Mouse (Mus musculus): ENCODE results near the gene Tmpo. TPM values are rescaled to one million over a fixed set of nuclear protein-coding genes. Genes with fewer than 3 reads are reported as not detected.

Gene Tmpo
- polyA plus RNA-seq (2021; fragmentation: Nextera tagmentation), result 5.8 and 16.1 TPM in 2 replicates
- long read RNA-seq, experiment 1, transcript Tmpo-205 (6 exons, 1,842 nt), result major isoform, 7 of 25 reads
- long read RNA-seq, experiment 1, partial matches to known transcripts, result 8 of 25 reads
- long read RNA-seq, experiment 1, other reads (novel, unspliced or antisense), result 7 of 25 reads
- long read RNA-seq, experiment 2, partial matches to known transcripts, result 2 of 9 reads
- long read RNA-seq, experiment 2, other reads (novel, unspliced or antisense), result 7 of 9 reads

DNA sequence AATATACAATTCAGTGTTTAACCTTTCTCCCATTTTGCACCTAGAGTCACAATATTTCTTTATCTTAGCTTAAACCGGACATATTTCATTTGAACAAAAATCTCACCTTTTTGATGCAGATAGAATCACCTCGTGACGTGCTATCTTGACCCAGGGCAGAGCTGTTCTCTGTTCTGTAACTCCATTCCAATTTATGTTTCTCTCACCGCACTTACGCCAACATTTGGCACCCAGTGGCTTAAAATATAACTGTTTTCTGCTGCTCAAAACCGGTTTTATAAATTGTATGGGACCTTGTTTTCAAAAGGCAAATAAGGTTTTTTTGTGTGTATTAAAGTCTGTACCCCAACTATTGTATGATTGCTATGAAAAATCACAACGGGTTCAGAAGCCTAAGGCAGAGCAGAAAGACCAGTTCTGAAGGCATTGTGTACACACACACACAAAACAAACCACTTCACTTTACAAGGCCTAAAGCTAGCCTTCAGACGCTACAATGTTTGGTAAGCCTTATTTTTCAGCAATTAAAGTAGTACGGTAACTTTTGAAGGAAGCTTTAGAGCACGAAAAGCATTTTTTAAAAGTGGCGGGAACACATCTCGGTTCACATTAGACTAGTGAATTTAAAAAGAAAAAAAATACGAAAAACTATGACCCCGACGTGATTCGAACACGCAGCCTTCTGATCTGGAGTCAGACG lies at the start of gene Tmpo:
Tmpo (minus strand) TSS at position 555 of the 700 bp plus-strand sequence.

DNA sequence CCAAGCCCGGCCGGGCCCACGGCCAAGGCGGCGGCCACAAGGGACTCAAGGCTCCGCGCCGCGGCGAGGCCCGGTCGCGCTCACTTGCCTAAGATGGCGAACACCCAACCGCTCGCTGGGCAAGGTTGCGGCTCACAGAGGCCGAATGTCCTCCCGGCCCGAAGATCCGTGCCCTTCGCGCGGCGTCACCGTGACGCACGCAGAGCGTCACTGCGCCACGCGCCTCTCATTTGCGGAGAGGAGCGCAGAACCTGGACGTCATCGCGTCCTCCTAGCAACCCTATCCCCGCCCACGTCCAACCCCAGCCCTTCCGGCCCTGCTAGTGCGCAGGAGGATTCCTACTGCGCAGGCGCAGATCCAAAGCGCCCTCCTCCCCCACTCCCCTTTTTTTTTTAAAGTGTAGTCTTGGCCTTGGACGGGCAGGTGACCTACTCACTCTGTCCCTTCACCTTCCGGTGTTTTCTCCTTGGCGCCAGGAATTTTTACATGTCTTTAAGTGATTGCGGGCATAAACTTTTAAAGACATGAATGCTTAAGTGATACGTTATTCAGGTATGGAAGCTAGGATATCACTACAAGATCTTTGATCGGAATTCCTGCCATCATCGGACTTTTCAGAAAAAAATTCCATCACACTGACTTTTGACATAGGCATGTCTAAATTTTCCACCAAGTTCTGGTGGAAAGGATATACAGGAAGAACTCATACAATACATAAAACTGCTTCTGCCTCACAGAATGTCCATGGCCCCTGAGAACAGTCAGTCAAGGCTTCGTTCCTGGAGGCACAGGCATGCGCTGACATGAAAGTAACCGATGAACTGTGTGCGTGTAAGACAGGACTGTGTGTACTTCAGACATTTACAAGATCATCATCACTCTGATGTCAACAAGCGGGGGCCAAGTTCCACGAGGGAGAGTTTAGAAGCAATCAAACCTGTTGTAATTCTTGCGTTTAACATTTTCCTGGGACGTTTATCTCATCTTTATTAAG lies 57.0 kb downstream of the Tmpo start, which contains the start of gene Slc25a3:
Slc25a3 (minus strand) TSS at position 232 of the 995 bp plus-strand sequence.

Other genes starting within 250 kb of the Tmpo start
- 3.1 and 4.3 TPM in 2 replicates for gene Apaf1, start 98.5 kb downstream of the Tmpo start, polyA plus RNA-seq (2021; fragmentation: Nextera tagmentation)
- 15.9 and 16.3 TPM in 2 replicates for gene Ikbip, start 98.4 kb downstream of the Tmpo start, polyA plus RNA-seq (2021; fragmentation: Nextera tagmentation)
- 1,052 and 1,057 TPM in 2 replicates for gene Slc25a3, start 57.3 kb downstream of the Tmpo start, polyA plus RNA-seq (2021; fragmentation: Nextera tagmentation)